Mouse (Mus musculus): ENCODE data around the gene Hgfac. TPM values are rescaled to one million over a fixed set of nuclear protein-coding genes. Genes with fewer than 3 reads are reported as not detected.
A peak's percentile ranks its signal among the peaks of the same experiment; 100 is the strongest.

The Hgfac gene
- polyA plus RNA-seq, 1 experiment = 0.13 TPM

- Histone ChIP-seq H3K27me3 (ENCODE audit: control insufficient read depth, insufficient read depth, low read length) (no peaks in the 10 kb centered on the region), H3K27ac (ENCODE audit: insufficient read depth, low read length) (no peak overlapping the region), H3K4me3 (replicated peaks; ENCODE audit: insufficient read depth, low read depth, low read length) (peak overlapping the region; percentile 70), H3K4me1 (ENCODE audit: control insufficient read depth, insufficient read depth, low read length) (peaks cover 6% of the 10 kb centered on the region)
- TF ChIP-seq CTCF (IDR thresholded peaks at IDR 0.05; ENCODE audit: borderline replicate concordance, insufficient read depth, low read depth, low read length) = no peak
- TF ChIP-seq POLR2A (IDR thresholded peaks at IDR 0.05; ENCODE audit: borderline replicate concordance, insufficient read depth, low read length) = no peak
- WGBS = 52% methylated on average over 1 of the region's 1 CpGs
- DNase-seq = no peak
These were observed 16.9 kb downstream of the Hgfac start for GRCm38 (mm10) chr5:35058216-35058615.

GRCm38 (mm10) chr5:35060098-35060497 is 18.8 kb downstream of the Hgfac start:
- Histone ChIP-seq H3K27ac (ENCODE audit: insufficient read depth, low read length) (no peak overlapping the region), H3K4me1 (ENCODE audit: control insufficient read depth, insufficient read depth, low read length) (peaks cover 6% of the 10 kb centered on the region), H3K4me3 (replicated peaks; ENCODE audit: insufficient read depth, low read depth, low read length) (no peak overlapping the region), H3K27me3 (ENCODE audit: control insufficient read depth, insufficient read depth, low read length) (no peaks in the 10 kb centered on the region)
- 92% methylated on average over 3 of the region's 3 CpGs for WGBS
- no peak for TF ChIP-seq POLR2A (IDR thresholded peaks at IDR 0.05; ENCODE audit: borderline replicate concordance, insufficient read depth, low read length)
- TF ChIP-seq CTCF (IDR thresholded peaks at IDR 0.05; ENCODE audit: borderline replicate concordance, insufficient read depth, low read depth, low read length) = no peak
- DNase-seq = no peak

- TF ChIP-seq CTCF (IDR thresholded peaks at IDR 0.05; ENCODE audit: borderline replicate concordance, insufficient read depth, low read depth, low read length) = no peak
- TF ChIP-seq POLR2A (IDR thresholded peaks at IDR 0.05; ENCODE audit: borderline replicate concordance, insufficient read depth, low read length) = no peak
- DNase-seq = no peak
- 97% methylated on average over 2 of the region's 2 CpGs for WGBS
- Histone ChIP-seq H3K4me1 (ENCODE audit: control insufficient read depth, insufficient read depth, low read length) (peaks cover 16% of the 10 kb centered on the region), H3K27me3 (ENCODE audit: control insufficient read depth, insufficient read depth, low read length) (no peaks in the 10 kb centered on the region), H3K27ac (ENCODE audit: insufficient read depth, low read length) (no peak overlapping the region), H3K4me3 (replicated peaks; ENCODE audit: insufficient read depth, low read depth, low read length) (no peak overlapping the region)
These were observed 28.5 kb downstream of the Hgfac start for GRCm38 (mm10) chr5:35069841-35070240.

GRCm38 (mm10) chr5:35070314-35070713 is 29.0 kb downstream of the Hgfac start:
- TF ChIP-seq POLR2A (IDR thresholded peaks at IDR 0.05; ENCODE audit: borderline replicate concordance, insufficient read depth, low read length) = no peak
- TF ChIP-seq CTCF (IDR thresholded peaks at IDR 0.05; ENCODE audit: borderline replicate concordance, insufficient read depth, low read depth, low read length) = no peak
- H3K4me3 ChIP-seq (replicated peaks; ENCODE audit: insufficient read depth, low read depth, low read length) = no peak overlapping the region
- H3K27ac ChIP-seq (ENCODE audit: insufficient read depth, low read length) = no peak overlapping the region
- WGBS = 91% methylated on average over 8 of the region's 8 CpGs
- peaks cover 17% of the 10 kb centered on the region for H3K4me1 ChIP-seq (ENCODE audit: control insufficient read depth, insufficient read depth, low read length)
- DNase-seq = no peak
- H3K27me3 ChIP-seq (ENCODE audit: control insufficient read depth, insufficient read depth, low read length) = no peaks in the 10 kb centered on the region

GRCm38 (mm10) chr5:35070953-35071352 is 29.6 kb downstream of the Hgfac start:
- no peaks in the 10 kb centered on the region for H3K27me3 ChIP-seq (ENCODE audit: control insufficient read depth, insufficient read depth, low read length)
- no peak overlapping the region for H3K4me3 ChIP-seq (replicated peaks; ENCODE audit: insufficient read depth, low read depth, low read length)
- no peak overlapping the region for H3K27ac ChIP-seq (ENCODE audit: insufficient read depth, low read length)
- TF ChIP-seq POLR2A (IDR thresholded peaks at IDR 0.05; ENCODE audit: borderline replicate concordance, insufficient read depth, low read length) (no peak), CTCF (IDR thresholded peaks at IDR 0.05; ENCODE audit: borderline replicate concordance, insufficient read depth, low read depth, low read length) (no peak)
- H3K4me1 ChIP-seq (ENCODE audit: control insufficient read depth, insufficient read depth, low read length) = peaks cover 18% of the 10 kb centered on the region
- WGBS = 61% methylated on average over 7 of the region's 7 CpGs
- no peak for DNase-seq

GRCm38 (mm10) chr5:35071855-35072254 is 30.5 kb downstream of the Hgfac start:
- no peak for TF ChIP-seq POLR2A (IDR thresholded peaks at IDR 0.05; ENCODE audit: borderline replicate concordance, insufficient read depth, low read length)
- no peak for TF ChIP-seq CTCF (IDR thresholded peaks at IDR 0.05; ENCODE audit: borderline replicate concordance, insufficient read depth, low read depth, low read length)
- 99% methylated on average over 6 of the region's 6 CpGs for WGBS
- no peak overlapping the region for H3K4me3 ChIP-seq (replicated peaks; ENCODE audit: insufficient read depth, low read depth, low read length)
- no peak overlapping the region for H3K27ac ChIP-seq (ENCODE audit: insufficient read depth, low read length)
- H3K27me3 ChIP-seq (ENCODE audit: control insufficient read depth, insufficient read depth, low read length) = no peaks in the 10 kb centered on the region
- peaks cover 23% of the 10 kb centered on the region for H3K4me1 ChIP-seq (ENCODE audit: control insufficient read depth, insufficient read depth, low read length)
- DNase-seq = no peak

- H3K27ac ChIP-seq (ENCODE audit: insufficient read depth, low read length) = no peak overlapping the region
- WGBS = 84% methylated on average over 11 of the region's 11 CpGs
- DNase-seq = no peak
- H3K27me3 ChIP-seq (ENCODE audit: control insufficient read depth, insufficient read depth, low read length) = no peaks in the 10 kb centered on the region
- H3K4me3 ChIP-seq (replicated peaks; ENCODE audit: insufficient read depth, low read depth, low read length) = no peak overlapping the region
- peaks cover 23% of the 10 kb centered on the region for H3K4me1 ChIP-seq (ENCODE audit: control insufficient read depth, insufficient read depth, low read length)
- no peak for TF ChIP-seq POLR2A (IDR thresholded peaks at IDR 0.05; ENCODE audit: borderline replicate concordance, insufficient read depth, low read length)
- TF ChIP-seq CTCF (IDR thresholded peaks at IDR 0.05; ENCODE audit: borderline replicate concordance, insufficient read depth, low read depth, low read length) = no peak
These were observed 31.9 kb downstream of the Hgfac start for GRCm38 (mm10) chr5:35073235-35073634.

GRCm38 (mm10) chr5:35073992-35074391 is 32.7 kb downstream of the Hgfac start:
- no peaks in the 10 kb centered on the region for H3K27me3 ChIP-seq (ENCODE audit: control insufficient read depth, insufficient read depth, low read length)
- TF ChIP-seq POLR2A (IDR thresholded peaks at IDR 0.05; ENCODE audit: borderline replicate concordance, insufficient read depth, low read length) (no peak), CTCF (IDR thresholded peaks at IDR 0.05; ENCODE audit: borderline replicate concordance, insufficient read depth, low read depth, low read length) (no peak)
- peak; percentile 65 to 78 for DNase-seq
- H3K4me3 ChIP-seq (replicated peaks; ENCODE audit: insufficient read depth, low read depth, low read length) = no peak overlapping the region
- no peak overlapping the region for H3K27ac ChIP-seq (ENCODE audit: insufficient read depth, low read length)
- H3K4me1 ChIP-seq (ENCODE audit: control insufficient read depth, insufficient read depth, low read length) = peaks cover 23% of the 10 kb centered on the region
- 12% methylated on average over 9 of the region's 9 CpGs for WGBS
